Mouse (Mus musculus) spleen, adult 2 months (tissue): Measurements from ENCODE around the gene Acvr1b. TPM values are rescaled to one million over a fixed set of nuclear protein-coding genes. Genes with fewer than 3 reads are reported as not detected.

Experiments
- DNase-seq, 2 experiments: peaks; one replicate each; pipeline versions ENCODE4 v3.0.0 to v3.0.0-alpha.2; 2012 to 2021; ENCODE audit warnings: low spot score in 2 of 2, low read depth in 1 of 2
- H3K27ac ChIP-seq: fragments of 200-500 bp; 2 replicates; pipeline ENCODE4 v1.5.1; 2012; ENCODE audit warnings: low read length, inconsistent platforms; ENCODE audit not compliant: insufficient read depth
- H3K27me3 ChIP-seq: fragments of 200-500 bp; 2 replicates; pipeline ENCODE4 v1.6.1; 2012; ENCODE audit warnings: mild to moderate bottlenecking, moderate library complexity, low read length, inconsistent platforms; ENCODE audit not compliant: control insufficient read depth, insufficient read depth
- H3K36me3 ChIP-seq: fragments of 200-500 bp; 2 replicates; pipeline ENCODE4 v1.6.1; 2012; ENCODE audit warnings: mild to moderate bottlenecking, low read length, inconsistent platforms; ENCODE audit not compliant: control insufficient read depth, insufficient read depth
- H3K4me1 ChIP-seq: fragments of 200-500 bp; 2 replicates; pipeline ENCODE4 v1.6.1; 2011; ENCODE audit warnings: inconsistent platforms; ENCODE audit not compliant: control insufficient read depth, insufficient read depth, insufficient read length
- H3K4me3 ChIP-seq: fragments of 200-500 bp; 2 replicates; pipeline ENCODE4 v1.5.1; 2011; ENCODE audit warnings: mild to moderate bottlenecking, inconsistent platforms; ENCODE audit not compliant: insufficient read depth, insufficient read length; ENCODE audit errors: extremely low read depth
- CTCF ChIP-seq: fragments of 200-500 bp; IDR thresholded peaks from 2 replicates; pipeline ENCODE4 v1.5.1; 2011; ENCODE audit warnings: mild to moderate bottlenecking, inconsistent platforms; ENCODE audit not compliant: insufficient read depth, insufficient read length, insufficient replicate concordance; ENCODE audit errors: extremely low read depth
- POLR2A ChIP-seq: fragments of 200-500 bp; IDR thresholded peaks from 2 replicates; pipeline ENCODE4 v1.6.1; 2011; ENCODE audit warnings: low read depth, low read length, inconsistent platforms
- WGBS: fragments of 180-500 bp; shearing (Covaris S2); methylation state at CpG from one replicate; pipeline ENCODE4 v1.1.7; 2018; 5-methylcytosine and 5-hydroxymethylcytosine counted together
- polyA plus RNA-seq: library from polyadenylated mRNA; depleted of rRNA; stranded (reverse); fragments of >200 nt; gene quantifications from 2 replicates; pipeline ENCODE4 v1.2.3, GENCODE M21; 2012

The Acvr1b gene
- polyA plus RNA-seq, 1 experiment, result 17.9 TPM

DNA sequence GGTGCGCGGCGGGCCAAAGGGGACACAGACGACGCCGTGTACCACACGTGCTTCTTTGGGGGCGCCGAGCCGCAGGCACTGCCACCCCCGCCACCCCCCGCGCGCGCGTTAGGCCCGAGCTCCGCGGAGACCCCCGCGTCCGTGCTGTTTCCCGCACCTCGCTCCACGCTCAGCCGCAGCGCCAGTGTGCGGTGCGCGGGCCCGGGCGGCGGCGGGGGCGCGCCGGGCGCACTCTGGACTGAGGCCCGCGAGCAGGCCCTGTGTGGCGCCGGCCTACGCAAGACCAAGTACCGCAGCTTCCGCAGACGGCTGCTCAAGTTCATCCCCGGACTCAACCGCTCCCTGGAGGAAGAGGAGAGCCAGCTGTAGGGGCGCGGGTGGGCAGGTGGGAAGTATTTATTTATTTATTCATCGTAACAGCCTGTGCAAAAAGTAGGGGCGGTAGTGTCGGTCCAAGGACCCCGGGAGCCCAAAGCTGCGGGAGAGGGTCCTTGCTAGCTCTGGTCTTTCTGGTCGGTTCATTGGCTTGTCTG lies 57.8 kb downstream of the Acvr1b start:
- no peak overlapping the region for H3K27ac ChIP-seq
- WGBS, result 96% methylated on average over 56 of the region's 56 CpGs

GRCm38 (mm10) chr15:101232607-101233006 lies 58.7 kb downstream of the Acvr1b start:
- H3K27ac ChIP-seq, result no peak overlapping the region
- no peak for DNase-seq
- 56% methylated on average over 4 of the region's 4 CpGs for WGBS
- H3K36me3 ChIP-seq, result no peaks in the 10 kb centered on the region; the same call in 1 of the 2 replicates
- no peaks in the 10 kb centered on the region; the same call in 1 of the 2 replicates for H3K4me1 ChIP-seq
- no peaks in the 10 kb centered on the region for H3K27me3 ChIP-seq
- no peak for TF ChIP-seq POLR2A
- TF ChIP-seq CTCF, result no peak
- no peak overlapping the region for H3K4me3 ChIP-seq

More for the DNA sequence above, 57.8 kb downstream of the Acvr1b start:
- DNase-seq, result no peak
- TF ChIP-seq POLR2A (no peak), CTCF (no peak)
- H3K4me1 ChIP-seq, result no peaks in the 10 kb centered on the region; the same call in 1 of the 2 replicates
- H3K27me3 ChIP-seq, result no peaks in the 10 kb centered on the region
- H3K36me3 ChIP-seq, result no peaks in the 10 kb centered on the region; the same call in 1 of the 2 replicates
- H3K4me3 ChIP-seq, result no peak overlapping the region

GRCm38 (mm10) chr15:101233183-101233582 lies 59.3 kb downstream of the Acvr1b start:
- no peak overlapping the region for H3K27ac ChIP-seq
- WGBS, result 84% methylated on average over 3 of the region's 3 CpGs

DNA sequence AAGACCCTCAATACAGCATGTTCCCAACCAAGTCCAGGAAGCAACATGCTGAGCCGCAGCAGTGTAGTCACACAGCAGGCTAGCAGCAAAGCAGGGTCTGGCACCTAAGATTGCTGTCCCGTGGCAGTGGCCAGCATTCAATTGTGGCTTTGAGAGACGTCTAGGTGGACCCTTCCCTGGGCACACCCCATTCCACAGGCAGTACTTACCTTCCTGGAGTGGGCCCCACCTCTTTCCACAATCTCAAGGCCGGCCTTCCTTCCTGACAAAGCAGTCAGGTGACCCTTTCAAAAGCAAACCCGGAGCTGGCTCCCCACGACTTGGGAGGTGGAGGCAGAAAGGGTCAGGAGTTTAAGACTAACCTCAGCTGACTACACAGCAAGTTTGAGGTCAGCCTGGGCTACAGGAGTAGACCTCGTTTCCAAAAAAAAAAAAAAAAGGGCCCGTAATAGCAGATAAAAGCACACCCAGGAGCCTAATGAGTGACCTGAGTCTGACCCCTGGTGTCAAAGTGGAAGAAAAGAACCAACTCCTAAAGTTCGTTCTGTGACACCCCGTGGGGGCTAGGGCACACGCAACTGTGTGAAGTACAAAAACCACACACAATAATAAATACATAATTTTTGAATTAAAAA lies 59.9 kb downstream of the Acvr1b start:
- 44% methylated on average over 11 of the region's 11 CpGs for WGBS
- no peak for DNase-seq
- Histone ChIP-seq H3K27ac (no peak overlapping the region), H3K4me1 (no peaks in the 10 kb centered on the region; the same call in 1 of the 2 replicates), H3K36me3 (no peaks in the 10 kb centered on the region), H3K4me3 (no peak overlapping the region), H3K27me3 (no peaks in the 10 kb centered on the region)
- TF ChIP-seq POLR2A, result no peak
- TF ChIP-seq CTCF, result no peak

More at GRCm38 (mm10) chr15:101233183-101233582, 59.3 kb downstream of the Acvr1b start:
- Histone ChIP-seq H3K27me3 (no peaks in the 10 kb centered on the region), H3K4me3 (no peak overlapping the region), H3K36me3 (no peaks in the 10 kb centered on the region; the same call in 1 of the 2 replicates), H3K4me1 (no peaks in the 10 kb centered on the region; the same call in 1 of the 2 replicates)
- DNase-seq, result no peak
- TF ChIP-seq POLR2A (no peak), CTCF (no peak)

DNA sequence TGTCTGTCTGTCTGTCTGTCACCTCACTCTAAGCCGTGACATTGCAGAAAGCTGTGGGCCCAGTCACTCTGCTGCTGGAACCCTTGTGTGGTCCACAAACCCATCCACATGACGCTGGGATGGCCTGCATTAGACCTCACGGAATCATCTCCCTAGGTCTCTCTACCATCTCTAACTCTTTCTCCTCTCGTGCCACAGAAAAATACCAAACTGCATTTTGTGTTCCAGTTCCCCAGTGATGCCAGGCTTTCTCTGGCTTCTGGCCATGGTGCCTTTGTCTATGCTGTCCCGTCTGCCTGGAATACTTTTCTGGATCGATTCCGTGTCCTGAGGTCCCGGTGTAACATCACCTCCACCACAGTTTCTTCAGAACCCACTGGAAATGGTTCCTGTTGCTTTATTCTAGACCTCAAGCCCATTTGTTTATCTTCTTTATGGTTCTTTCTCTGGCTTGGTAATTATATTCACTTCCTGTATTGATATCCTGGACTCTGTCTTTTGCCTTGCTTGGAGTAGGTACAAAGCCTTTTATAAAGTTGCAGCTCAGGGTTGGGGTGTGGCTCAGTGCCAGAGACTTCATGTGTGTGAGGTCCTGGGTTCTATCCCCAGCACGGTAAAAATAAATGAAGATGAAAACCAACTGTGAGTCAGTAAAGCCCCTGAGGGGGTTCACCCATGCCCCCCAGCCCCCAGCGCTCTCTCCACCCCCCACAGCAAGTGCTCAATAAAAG lies 60.9 kb downstream of the Acvr1b start:
- 80% methylated on average over 10 of the region's 10 CpGs for WGBS

DNA sequence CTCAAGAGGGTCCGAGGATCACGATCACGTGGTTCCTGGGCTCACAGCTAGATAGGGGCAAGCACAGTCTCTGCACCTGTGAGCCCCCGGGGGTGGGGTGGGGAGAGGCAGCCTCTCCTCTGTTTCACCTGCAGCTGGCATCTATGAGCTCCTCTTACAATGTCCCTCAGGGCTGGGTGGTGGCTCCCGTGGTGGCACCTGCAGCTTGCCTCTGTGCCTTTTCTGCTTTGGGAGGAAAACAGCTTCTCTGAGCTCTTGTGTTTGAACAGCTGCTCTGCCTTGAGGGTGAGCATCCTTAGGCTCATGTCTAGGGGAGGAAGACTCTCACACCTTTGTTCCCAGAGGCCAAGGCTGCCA lies 61.5 kb downstream of the Acvr1b start:
- TF ChIP-seq CTCF (no peak), POLR2A (no peak)
- no peak overlapping the region for H3K27ac ChIP-seq
- DNase-seq, result no peak
- H3K27me3 ChIP-seq, result no peaks in the 10 kb centered on the region
- H3K4me1 ChIP-seq, result no peaks in the 10 kb centered on the region; the same call in 1 of the 2 replicates
- H3K36me3 ChIP-seq, result no peaks in the 10 kb centered on the region
- no peak overlapping the region for H3K4me3 ChIP-seq
- 24% methylated on average over 5 of the region's 5 CpGs for WGBS

More for the DNA sequence above, 60.9 kb downstream of the Acvr1b start:
- Histone ChIP-seq H3K27ac (no peak overlapping the region), H3K27me3 (no peaks in the 10 kb centered on the region), H3K36me3 (no peaks in the 10 kb centered on the region), H3K4me3 (no peak overlapping the region), H3K4me1 (no peaks in the 10 kb centered on the region; the same call in 1 of the 2 replicates)
- TF ChIP-seq CTCF (no peak), POLR2A (no peak)
- no peak for DNase-seq

DNA sequence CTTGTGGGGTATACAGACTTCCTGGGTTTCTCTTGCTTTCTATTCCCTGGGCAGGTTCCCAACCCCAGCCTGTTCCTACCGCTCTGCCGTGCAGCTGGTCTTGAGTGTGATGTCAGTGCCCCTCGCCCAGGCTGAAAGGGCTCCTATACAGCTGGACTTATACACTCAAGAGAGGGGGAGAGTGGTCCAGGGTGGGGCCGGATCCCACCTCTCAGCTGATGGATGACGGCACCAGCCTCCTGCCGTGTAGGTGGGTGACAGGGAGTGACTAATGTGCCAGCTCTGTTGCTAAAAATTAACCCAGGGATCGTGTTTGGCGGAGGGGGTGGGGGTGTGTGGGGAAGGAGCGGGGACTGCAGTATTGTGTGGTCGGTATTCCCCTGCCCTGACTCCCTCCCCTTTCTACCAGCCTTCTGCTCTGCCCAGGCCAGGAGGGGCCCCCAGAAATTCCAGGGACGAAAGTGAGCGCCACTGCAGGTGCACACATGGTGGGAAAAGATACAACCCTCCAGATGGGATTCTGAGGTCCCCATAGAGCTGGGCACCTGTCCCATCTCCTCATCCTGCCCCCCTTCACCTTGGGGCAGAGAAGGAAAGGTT lies 62.0 kb downstream of the Acvr1b start:
- Histone ChIP-seq H3K27me3 (no peaks in the 10 kb centered on the region), H3K36me3 (no peaks in the 10 kb centered on the region), H3K4me3 (no peak overlapping the region), H3K27ac (no peak overlapping the region), H3K4me1 (no peaks in the 10 kb centered on the region; the same call in 1 of the 2 replicates)
- TF ChIP-seq CTCF, result no peak
- TF ChIP-seq POLR2A, result no peak
- 42% methylated on average over 12 of the region's 12 CpGs for WGBS
- DNase-seq, result no peak
